8 mouse cellular contexts compared by ENCODE assay signal in the genomic region with DNA sequence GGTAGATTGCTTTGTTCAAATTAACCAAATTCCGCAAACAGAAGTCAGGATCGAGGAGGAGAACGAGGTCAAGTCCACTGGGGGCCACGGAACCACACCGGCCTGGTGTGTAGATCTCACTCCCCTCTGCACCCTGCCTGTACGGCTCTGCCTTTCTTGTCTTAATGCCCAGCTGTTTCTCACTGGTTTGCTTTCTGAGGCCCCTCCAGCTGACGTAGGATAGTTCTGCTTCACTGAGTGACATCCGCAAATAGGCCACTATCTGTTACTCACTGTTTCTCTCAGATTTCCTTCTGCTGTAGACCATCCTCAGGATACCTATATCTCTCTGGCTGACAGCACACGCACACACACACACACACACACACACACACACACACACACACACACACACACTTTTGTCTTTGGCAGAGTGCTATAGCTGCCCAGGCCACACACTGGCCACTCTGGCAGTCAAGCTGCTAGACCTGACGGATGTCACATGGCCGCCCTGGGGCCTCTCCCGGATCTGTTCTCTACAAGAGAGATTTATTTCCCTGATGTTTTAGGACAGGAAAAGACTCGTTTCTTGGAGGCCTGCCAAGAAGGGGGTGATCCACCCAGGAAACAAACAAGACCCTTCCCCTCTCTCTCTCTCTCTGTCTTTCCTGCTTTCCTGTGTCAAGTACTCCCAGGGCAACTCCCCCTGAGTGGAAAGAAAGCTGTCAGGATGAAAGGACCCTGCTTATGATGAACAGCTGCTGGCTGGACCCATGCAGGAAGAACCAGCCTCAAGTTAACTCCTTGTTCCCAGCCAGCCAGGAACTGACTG.
DNase-seq lines count a peak whose midpoint lies in the region; ATAC-seq and TF ChIP-seq lines count a peak whose summit lies in the region.

No protein-coding gene starts in this region.

- no peak for TF ChIP-seq CTCF in testis, adult 2 months (IDR thresholded peaks at IDR 0.05; ENCODE audit: control insufficient read depth, insufficient read depth, insufficient replicate concordance, low read depth, low read length)

- H3K27ac ChIP-seq in testis, adult 2 months (ENCODE audit: control insufficient read depth, insufficient read depth, low read depth, low read length) = no peak overlapping the region
- H3K27ac ChIP-seq in hindbrain, embryonic 10.5 days = peak overlapping the region; percentile 45
- H3K27ac ChIP-seq in limb, embryonic 10.5 days = peak overlapping the region; percentile 85
- H3K27ac ChIP-seq in midbrain, embryonic 14.5 days (replicated peaks; ENCODE audit: low read depth, low read length) = 0 out of 2 replicates have a peak overlapping the region, but pooled peaks have one; percentile 20

- no peak overlapping the region; the same call in 1 of the 2 replicates for H3K4me2 ChIP-seq in midbrain, embryonic 14.5 days (ENCODE audit: low read length)

- H3K27me3 ChIP-seq in testis, adult 2 months (ENCODE audit: control insufficient read depth, insufficient read depth, low read length) = no peaks in the 10 kb centered on the region
- H3K27me3 ChIP-seq in hindbrain, embryonic 10.5 days (ENCODE audit: insufficient read depth, poor library complexity, severe bottlenecking) = no peaks in the 10 kb centered on the region
- no peaks in the 10 kb centered on the region for H3K27me3 ChIP-seq in limb, embryonic 10.5 days (ENCODE audit: low read depth, poor library complexity, severe bottlenecking)
- no peaks in the 10 kb centered on the region for H3K27me3 ChIP-seq in midbrain, embryonic 14.5 days (ENCODE audit: control insufficient read depth, insufficient read depth, low read length)

- no peak overlapping the region for H3K9ac ChIP-seq in midbrain, embryonic 14.5 days (replicated peaks; ENCODE audit: low read length)

- WGBS in hindbrain, embryonic 10.5 days = 68% methylated on average over 13 of the region's 13 CpGs
- 45% methylated on average over 13 of the region's 13 CpGs for WGBS in limb, embryonic 10.5 days
- WGBS in midbrain, embryonic 14.5 days = 56% methylated on average over 13 of the region's 13 CpGs

- peaks cover 3% of the 10 kb centered on the region for H3K4me1 ChIP-seq in testis, adult 2 months (ENCODE audit: control insufficient read depth, insufficient read depth, low read length)
- H3K4me1 ChIP-seq in hindbrain, embryonic 10.5 days (replicated peaks) = peaks cover 17% of the 10 kb centered on the region
- H3K4me1 ChIP-seq in limb, embryonic 10.5 days = peaks cover 18% of the 10 kb centered on the region
- H3K4me1 ChIP-seq in midbrain, embryonic 14.5 days (ENCODE audit: control insufficient read depth, insufficient read depth, low read length) = 0 out of 2 replicates have a peak, but pooled peaks cover 6% of the 10 kb centered on the region

- TF ChIP-seq POLR2A in testis, adult 2 months (IDR thresholded peaks at IDR 0.05; ENCODE audit: control insufficient read depth, low read depth, low read length) = no peak

- H3K4me3 ChIP-seq in testis, adult 2 months (ENCODE audit: control insufficient read depth, low read depth, low read length) = peak overlapping the region; percentile 68
- no peak overlapping the region for H3K4me3 ChIP-seq in hindbrain, embryonic 10.5 days
- H3K4me3 ChIP-seq in limb, embryonic 10.5 days = no peak overlapping the region
- H3K4me3 ChIP-seq in midbrain, embryonic 14.5 days (replicated peaks; ENCODE audit: low read depth, low read length) = no peak overlapping the region

- H3K9me3 ChIP-seq in hindbrain, embryonic 10.5 days = peaks cover 9% of the 10 kb centered on the region; the same call in 1 of the 2 replicates
- no peaks in the 10 kb centered on the region for H3K9me3 ChIP-seq in limb, embryonic 10.5 days (replicated peaks)
- no peaks in the 10 kb centered on the region for H3K9me3 ChIP-seq in midbrain, embryonic 14.5 days (ENCODE audit: control insufficient read depth, low read length)

- no peak for DNase-seq in testis, postnatal 10 days (ENCODE audit: low spot score)
- peak; percentile 37 for DNase-seq in hindbrain, embryonic 10.5 days (ENCODE audit: low spot score)
- DNase-seq in limb, embryonic 10.5 days (ENCODE audit: low spot score) = peak; percentile 70
- peak; percentile 69 for DNase-seq in midbrain, embryonic 14.5 days
- no peak for DNase-seq in ovary, adult 18-20 months (ENCODE audit: low spot score)
- DNase-seq in ovary, postnatal 14 days (ENCODE audit: low spot score) = no peak
- no peak for DNase-seq in adipocyte (ENCODE audit: low spot score)

- no peaks in the 10 kb centered on the region for H3K36me3 ChIP-seq in testis, adult 2 months (ENCODE audit: control insufficient read depth, insufficient read depth, low read length)
- H3K36me3 ChIP-seq in hindbrain, embryonic 10.5 days = no peaks in the 10 kb centered on the region
- H3K36me3 ChIP-seq in limb, embryonic 10.5 days = no peaks in the 10 kb centered on the region
- no peaks in the 10 kb centered on the region for H3K36me3 ChIP-seq in midbrain, embryonic 14.5 days (ENCODE audit: control insufficient read depth, insufficient read depth, low read length)

- ATAC-seq in midbrain, embryonic 14.5 days (ENCODE audit: low FRiP score, low TSS enrichment) = no peak; the same call in 1 of the 2 replicates

Comparison
In these comparisons a context has a peak if more than half of its experiments do, and no peak if none do; other contexts are left out.
1. DNase-seq: peak in hindbrain, embryonic 10.5 days (single experiment), limb, embryonic 10.5 days (single experiment) and midbrain, embryonic 14.5 days (single experiment); none in testis, postnatal 10 days (single experiment), ovary, adult 18-20 months (single experiment), ovary, postnatal 14 days (single experiment) and adipocyte (single experiment).